Comparison of ENCODE assay signal across 10 mouse cellular contexts in genomic region chr8:89245131-89245751, GRCm38 (mm10).
A peak's percentile ranks its signal among the peaks of the same experiment; 100 is the strongest.
DNase-seq lines count a peak whose midpoint lies in the region; ATAC-seq and TF ChIP-seq lines count a peak whose summit lies in the region.
"Had no signal": no experiment of that assay in that cellular context is flagged by ENCODE, and none has a peak within 500 bp of the region (broad histone marks: within the 10 kb centered on the region; RNA-seq: fewer than 3 reads in every experiment).

No protein-coding gene starts in this region.

- no peaks in the 10 kb centered on the region for H3K36me3 ChIP-seq in kidney, embryonic 16.5 days (ENCODE audit: insufficient read depth, low read length)
- H3K36me3 ChIP-seq in kidney, adult 2 months (ENCODE audit: control insufficient read depth, insufficient read depth, low read length) = no peaks in the 10 kb centered on the region
- H3K36me3 ChIP-seq in embryonic facial prominence, embryonic 15.5 days = no peaks in the 10 kb centered on the region
- no peaks in the 10 kb centered on the region for H3K36me3 ChIP-seq in limb, embryonic 10.5 days

- H3K9ac ChIP-seq in kidney, embryonic 16.5 days (replicated peaks; ENCODE audit: low read length) = peak overlapping the region; percentile 27; the same call in 1 of the 2 replicates
- no peak overlapping the region for H3K9ac ChIP-seq in embryonic facial prominence, embryonic 15.5 days

- H3K27me3 ChIP-seq in kidney, embryonic 16.5 days (ENCODE audit: insufficient read depth, low read length) = peaks cover 11% of the 10 kb centered on the region; the same call in 1 of the 2 replicates
- H3K27me3 ChIP-seq in kidney, adult 2 months (replicated peaks; ENCODE audit: control insufficient read depth, insufficient read depth, low read length) = no peaks in the 10 kb centered on the region
- H3K27me3 ChIP-seq in embryonic facial prominence, embryonic 15.5 days = peaks cover 20% of the 10 kb centered on the region
- peaks cover 38% of the 10 kb centered on the region for H3K27me3 ChIP-seq in limb, embryonic 10.5 days (ENCODE audit: low read depth, poor library complexity, severe bottlenecking)

- H3K4me2 ChIP-seq in kidney, embryonic 16.5 days (replicated peaks; ENCODE audit: low read depth, low read length) = peak overlapping the region; percentile 48
- peak overlapping the region; percentile 42 for H3K4me2 ChIP-seq in embryonic facial prominence, embryonic 15.5 days (replicated peaks)

- TF ChIP-seq CTCF in kidney, adult 2 months (conservative IDR thresholded peaks at IDR 0.05; ENCODE audit: insufficient read depth, insufficient read length, low read depth, low read length) = no peak

- H3K27ac ChIP-seq in kidney, embryonic 16.5 days (ENCODE audit: low read length) = no peak overlapping the region
- no peak overlapping the region for H3K27ac ChIP-seq in kidney, adult 2 months (ENCODE audit: insufficient read depth, low read depth, low read length)
- H3K27ac ChIP-seq in embryonic facial prominence, embryonic 15.5 days (replicated peaks) = no peak overlapping the region
- peak overlapping the region; percentile 77 for H3K27ac ChIP-seq in limb, embryonic 10.5 days

- H3K4me3 ChIP-seq in kidney, embryonic 16.5 days (ENCODE audit: low read length) = peak overlapping the region; percentile 28; the same call in 1 of the 2 replicates
- H3K4me3 ChIP-seq in kidney, adult 2 months (ENCODE audit: insufficient read depth, low read depth, low read length) = no peak overlapping the region
- peak overlapping the region; percentile 19 for H3K4me3 ChIP-seq in embryonic facial prominence, embryonic 15.5 days (replicated peaks)
- H3K4me3 ChIP-seq in limb, embryonic 10.5 days = peak overlapping the region; percentile 31

- 21% methylated on average over 25 of the region's 25 CpGs for WGBS in kidney, embryonic 16.5 days
- WGBS in kidney, adult 2 months = 37% methylated on average over 25 of the region's 25 CpGs
- whole genome bisulfite sequencing in embryonic facial prominence, embryonic 15.5 days = 21% methylated on average over 25 of the region's 25 CpGs
- 30% methylated on average over 25 of the region's 25 CpGs for WGBS in limb, embryonic 10.5 days

- TF ChIP-seq POLR2A in kidney, adult 2 months (IDR thresholded peaks at IDR 0.05; ENCODE audit: low read depth, low read length) = no peak

- no peaks in the 10 kb centered on the region for H3K9me3 ChIP-seq in kidney, embryonic 16.5 days (ENCODE audit: low read length)
- H3K9me3 ChIP-seq in embryonic facial prominence, embryonic 15.5 days (replicated peaks) = no peaks in the 10 kb centered on the region
- H3K9me3 ChIP-seq in limb, embryonic 10.5 days (replicated peaks) = no peaks in the 10 kb centered on the region

- ATAC-seq in kidney, embryonic 16.5 days (ENCODE audit: low FRiP score, low TSS enrichment) = no peak
- ATAC-seq in embryonic facial prominence, embryonic 15.5 days (ENCODE audit: insufficient number of reproducible peaks, low FRiP score, low TSS enrichment, low read depth) = no peak

- DNase-seq in kidney, adult 2 months = no peak
- DNase-seq in limb, embryonic 10.5 days (ENCODE audit: low spot score) = peak; percentile 51
- DNase-seq in retina, postnatal 1 day = peak; percentile 65
- no peak for DNase-seq in lung, postnatal 14 days
- DNase-seq in thymus, adult 18-20 months = no peak
- no peak for DNase-seq in kidney, adult 9 months
- DNase-seq: cerebellum, adult 9-10 months; lung, postnatal 36 days had no signal

- peaks cover 4% of the 10 kb centered on the region; the same call in 1 of the 2 replicates for H3K4me1 ChIP-seq in kidney, embryonic 16.5 days (ENCODE audit: insufficient read depth, low read length)
- no peaks in the 10 kb centered on the region for H3K4me1 ChIP-seq in kidney, adult 2 months (ENCODE audit: control insufficient read depth, insufficient read depth, low read length)
- peaks cover 7% of the 10 kb centered on the region for H3K4me1 ChIP-seq in embryonic facial prominence, embryonic 15.5 days
- peaks cover 35% of the 10 kb centered on the region for H3K4me1 ChIP-seq in limb, embryonic 10.5 days

Comparison
In these comparisons a context has a peak if more than half of its experiments do, and no peak if none do; other contexts are left out.
1. DNase-seq: peak in limb, embryonic 10.5 days (single experiment) and retina, postnatal 1 day (single experiment); none in kidney, adult 2 months (single experiment), lung, postnatal 14 days (single experiment), thymus, adult 18-20 months (0 of 2) and kidney, adult 9 months (single experiment).